Mouse (Mus musculus) heart, postnatal 0 days (tissue): ENCODE results near the gene Pofut1.

Experiments
- CTCF ChIP-seq: IDR thresholded peaks from 2 replicates; pipeline ENCODE4 v1.5.1; 2016; ENCODE audit warnings: antibody characterized with exemption, control low read depth, low read depth
- EP300 ChIP-seq: IDR thresholded peaks from 2 replicates; pipeline ENCODE4 v1.6.1; 2016; ENCODE audit warnings: antibody characterized with exemption, low read depth

- no peak for TF ChIP-seq CTCF
- no peak for TF ChIP-seq EP300
Observed at GRCm38 (mm10) chr2:153227959-153228358, 13.4 kb upstream of the Pofut1 start.
